Mouse (Mus musculus): ENCODE results near the gene Ndst2. TPM values are rescaled to one million over a fixed set of nuclear protein-coding genes. Genes with fewer than 3 reads are reported as not detected.
A peak's percentile ranks its signal among the peaks of the same experiment; 100 is the strongest.

Gene Ndst2
- total and polyA plus RNA-seq, 3 experiments = 37.1 to 54.0 (median 39.5) TPM

DNA sequence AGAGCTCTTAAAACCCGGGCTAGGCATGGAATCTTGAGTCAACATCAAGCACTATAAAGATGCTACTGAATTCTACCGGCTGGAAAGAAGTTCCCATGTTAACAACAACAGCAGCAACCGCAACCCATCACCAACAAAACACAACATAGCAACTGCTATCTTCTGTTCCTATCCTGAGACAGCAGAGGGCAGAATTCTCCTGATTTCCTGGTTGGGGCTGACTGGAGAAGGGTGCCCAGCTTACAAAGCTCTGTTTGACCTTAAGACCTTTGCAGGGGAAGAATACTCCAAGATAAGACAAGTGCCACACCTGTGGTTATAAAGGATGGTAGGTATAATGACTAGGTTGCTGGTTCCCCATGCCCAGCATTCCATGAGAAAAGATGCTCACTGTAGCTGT is 12.6 kb upstream of the Ndst2 start:
- no peaks in the 10 kb centered on the region for H3K9me3 ChIP-seq (replicated peaks; ENCODE audit: insufficient read depth, low read length)
- no peak overlapping the region for H3K4me3 ChIP-seq (ENCODE audit: control insufficient read depth in 1 of 2, insufficient read depth in 1 of 2, low read depth in 2 of 2, low read length in 2 of 2)
- H3K27me3 ChIP-seq (ENCODE audit: control insufficient read depth in 1 of 2, insufficient read depth in 2 of 2, low read length in 2 of 2) = no peaks in the 10 kb centered on the region
- no peak for DNase-seq (ENCODE audit: low read depth, low spot score)
- H3K36me3 ChIP-seq (ENCODE audit: control insufficient read depth in 1 of 2, insufficient read depth in 2 of 2, low read length in 2 of 2) = peaks cover 0 to 4% of the 10 kb centered on the region in 2 experiments; a peak in 1 of 4 replicates
- H3K4me1 ChIP-seq (ENCODE audit: control insufficient read depth in 1 of 2, insufficient read depth in 2 of 2, low read length in 2 of 2) = no peaks in the 10 kb centered on the region
- H3K79me2 ChIP-seq (ENCODE audit: control insufficient read depth, insufficient read depth, low read length, poor library complexity) = no peaks in the 10 kb centered on the region
- no peak overlapping the region for H3K9ac ChIP-seq (ENCODE audit: control insufficient read depth, low read depth, low read length, poor library complexity, severe bottlenecking)
- no peak overlapping the region for H3K27ac ChIP-seq (ENCODE audit: control insufficient read depth, low read depth, low read length)
- TF ChIP-seq MXI1 (IDR thresholded peaks at IDR 0.05; ENCODE audit: low read depth, low read length) (no peak), GATA1 (IDR thresholded peaks at IDR 0.05; ENCODE audit: low read depth, low read length) (no peak), SMC3 (IDR thresholded peaks at IDR 0.05; ENCODE audit: low read depth, low read length) (peak; percentile 35; the same call in 1 of the 2 replicates), RAD21 (IDR thresholded peaks at IDR 0.05; ENCODE audit: low read depth, low read length) (peak; percentile 18), ZKSCAN1 (IDR thresholded peaks at IDR 0.05; ENCODE audit: low read depth, low read length) (no peak), NRF1 (IDR thresholded peaks at IDR 0.05; ENCODE audit: insufficient read depth, low read depth, low read length, poor library complexity, severe bottlenecking) (no peak), MYB (IDR thresholded peaks at IDR 0.05; ENCODE audit: low read depth, low read length) (no peak), POLR2A (IDR thresholded peaks at IDR 0.05; ENCODE audit: control insufficient read depth in 1 of 2, insufficient read depth in 1 of 2, low read depth in 1 of 2, low read length in 2 of 2, poor library complexity in 1 of 2) (no peak), HCFC1 (IDR thresholded peaks at IDR 0.05; ENCODE audit: low read depth, low read length) (no peak), CTCF (IDR thresholded peaks at IDR 0.05 in 2 of 3, conservative IDR thresholded peaks at IDR 0.05 in 1 of 3; ENCODE audit: control insufficient read depth in 1 of 3, insufficient read depth in 1 of 3, low read depth in 2 of 3, low read length in 3 of 3, poor library complexity in 1 of 3, severe bottlenecking in 1 of 3) (peak in 1 of 3 experiments; percentile 37; a peak in 2 of 6 replicates)

DNA sequence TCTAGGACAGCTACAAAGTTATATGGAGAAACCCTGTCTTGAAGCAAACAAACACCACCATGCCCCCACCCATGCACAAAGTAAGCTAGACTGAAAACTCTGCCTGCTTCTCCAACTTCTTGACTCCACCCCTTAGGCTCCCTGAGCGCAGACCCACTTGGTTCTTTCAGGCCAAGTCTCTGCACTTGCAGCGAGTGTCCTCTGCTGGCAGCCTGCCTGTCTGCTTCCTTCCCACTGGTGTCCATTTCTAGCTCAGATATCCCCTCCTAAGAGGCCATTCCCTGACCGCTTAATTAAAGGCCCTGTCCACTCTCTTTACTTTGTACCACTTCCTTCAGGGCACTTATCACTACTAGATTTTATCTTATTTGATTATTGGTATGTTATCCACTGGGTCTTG is 9.3 kb upstream of the Ndst2 start:
- H3K27me3 ChIP-seq (ENCODE audit: control insufficient read depth in 1 of 2, insufficient read depth in 2 of 2, low read length in 2 of 2) = no peaks in the 10 kb centered on the region
- H3K79me2 ChIP-seq (ENCODE audit: control insufficient read depth, insufficient read depth, low read length, poor library complexity) = no peaks in the 10 kb centered on the region
- H3K9ac ChIP-seq (ENCODE audit: control insufficient read depth, low read depth, low read length, poor library complexity, severe bottlenecking) = no peak overlapping the region
- H3K4me1 ChIP-seq (ENCODE audit: control insufficient read depth in 1 of 2, insufficient read depth in 2 of 2, low read length in 2 of 2) = no peaks in the 10 kb centered on the region
- no peaks in the 10 kb centered on the region for H3K9me3 ChIP-seq (replicated peaks; ENCODE audit: insufficient read depth, low read length)
- no peak for DNase-seq (ENCODE audit: low read depth, low spot score)
- no peak overlapping the region for H3K27ac ChIP-seq (ENCODE audit: control insufficient read depth, low read depth, low read length)
- TF ChIP-seq RCOR1 (IDR thresholded peaks at IDR 0.05; ENCODE audit: low read depth, low read length) (no peak), GABPA (IDR thresholded peaks at IDR 0.05; ENCODE audit: low read depth, low read length) (no peak), GATA1 (IDR thresholded peaks at IDR 0.05; ENCODE audit: low read depth, low read length) (no peak), ZMIZ1 (IDR thresholded peaks at IDR 0.05; ENCODE audit: low read depth, low read length) (no peak), UBTF (IDR thresholded peaks at IDR 0.05; ENCODE audit: borderline replicate concordance, insufficient read depth, low read depth, low read length) (no peak), POLR2AphosphoS5 (IDR thresholded peaks at IDR 0.05; ENCODE audit: borderline replicate concordance, low read depth, low read length) (no peak), MAX (IDR thresholded peaks at IDR 0.05; ENCODE audit: low read length) (no peak)
- H3K36me3 ChIP-seq (ENCODE audit: control insufficient read depth in 1 of 2, insufficient read depth in 2 of 2, low read length in 2 of 2) = peaks cover 0 to 6% of the 10 kb centered on the region in 2 experiments; a peak in 1 of 4 replicates
- no peak overlapping the region for H3K4me3 ChIP-seq (ENCODE audit: control insufficient read depth in 1 of 2, insufficient read depth in 1 of 2, low read depth in 2 of 2, low read length in 2 of 2)
